Comparison of ENCODE assay signal across 36 mouse cellular contexts in the genomic region with DNA sequence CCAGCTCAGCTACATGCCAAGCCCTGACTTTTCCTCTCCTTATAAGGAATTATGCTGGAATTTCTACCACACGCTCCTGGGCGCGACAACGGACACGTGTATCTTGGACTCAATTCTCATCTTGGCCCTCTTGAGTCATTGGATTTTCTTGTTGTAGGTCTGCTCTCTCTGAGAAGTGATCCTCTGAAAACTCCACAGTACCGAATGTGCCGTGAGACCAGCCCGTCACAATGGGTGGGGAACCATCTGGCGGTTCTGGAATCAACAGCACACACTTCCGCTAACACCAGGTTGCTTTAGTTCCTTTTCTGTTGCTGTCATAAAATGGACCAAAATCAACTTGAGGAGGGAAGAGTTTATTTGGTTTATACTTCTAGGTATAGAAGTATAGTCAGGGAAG. TPM values are rescaled to one million over a fixed set of nuclear protein-coding genes. Genes with fewer than 3 reads are reported as not detected.
DNase-seq lines count a peak whose midpoint lies in the region; ATAC-seq lines count a peak whose summit lies in the region.
"Had no signal": no experiment of that assay in that cellular context is flagged by ENCODE, and none has a peak within 500 bp of the region (broad histone marks: within the 10 kb centered on the region; RNA-seq: fewer than 3 reads in every experiment).

No protein-coding gene starts in this region.

- peaks cover 13% of the 10 kb centered on the region for H3K4me1 ChIP-seq in forebrain, embryonic 16.5 days (replicated peaks; ENCODE audit: control insufficient read depth, insufficient read depth, low read length)
- H3K4me1 ChIP-seq: heart, embryonic 12.5 days; limb, embryonic 13.5 days; lung, embryonic 15.5 days had no signal

- no peak overlapping the region for H3K4me2 ChIP-seq in forebrain, embryonic 16.5 days (ENCODE audit: low read length)
- H3K4me2 ChIP-seq: embryonic facial prominence, embryonic 13.5 days; heart, embryonic 12.5 days; hindbrain, embryonic 13.5 days; limb, embryonic 13.5 days; liver, embryonic 11.5 days; lung, embryonic 15.5 days; midbrain, embryonic 15.5 days; neural tube, embryonic 15.5 days had no signal

- peak; percentile 46 for DNase-seq in layer of hippocampus, adult 11-12 months (ENCODE audit: low spot score)
- DNase-seq in layer of hippocampus, postnatal 10 days (ENCODE audit: low spot score in 2 of 2): no peak
- DNase-seq in right cerebral cortex, postnatal 25 days: peak; percentile 38
- no peak for DNase-seq in right cerebral cortex, postnatal 4 days
- peak; percentile 41 to 46 for DNase-seq in layer of hippocampus, postnatal 36 days
- DNase-seq: adrenal gland, postnatal 10 days; cerebellum, adult 11 months; cerebellum, adult 9-10 months; cerebellum, postnatal 36 days; embryo, embryonic 11 days; forebrain, postnatal 0 days; gastrocnemius, adult 2 months; gastrocnemius, postnatal 36 days; heart, adult 18-20 months; heart, postnatal 4 days; kidney, adult 9 months; kidney, postnatal 10 days; retina, postnatal 1 day; thymus, adult 18-20 months; thymus, postnatal 36 days had no signal

- no peaks in the 10 kb centered on the region for H3K36me3 ChIP-seq in forebrain, embryonic 16.5 days (ENCODE audit: control insufficient read depth, insufficient read depth)
- H3K36me3 ChIP-seq: embryonic facial prominence, embryonic 13.5 days; heart, embryonic 12.5 days; hindbrain, embryonic 13.5 days; limb, embryonic 13.5 days; lung, embryonic 15.5 days; midbrain, embryonic 10.5 days; midbrain, embryonic 15.5 days; neural tube, embryonic 15.5 days had no signal

- H3K4me3 ChIP-seq in forebrain, embryonic 16.5 days (replicated peaks; ENCODE audit: low read length): no peak overlapping the region
- H3K4me3 ChIP-seq: embryonic facial prominence, embryonic 13.5 days; erythroblast, embryonic 14.5 days; gastrocnemius, adult 2 months; heart, embryonic 12.5 days; hindbrain, embryonic 13.5 days; limb, embryonic 13.5 days; lung, embryonic 15.5 days; midbrain, embryonic 10.5 days; midbrain, embryonic 15.5 days; neural tube, embryonic 15.5 days had no signal

- no peak overlapping the region for H3K9ac ChIP-seq in forebrain, embryonic 16.5 days (replicated peaks; ENCODE audit: low read depth, low read length)
- H3K9ac ChIP-seq: embryonic facial prominence, embryonic 13.5 days; forebrain, postnatal 0 days; heart, embryonic 12.5 days; hindbrain, embryonic 13.5 days; limb, embryonic 13.5 days; lung, embryonic 15.5 days; midbrain, embryonic 15.5 days; neural tube, embryonic 15.5 days had no signal

- no peak for ATAC-seq in erythroblast, adult 5-6 weeks (replicated peaks; ENCODE audit: low FRiP score, poor library complexity, severe bottlenecking)
- ATAC-seq in forebrain, embryonic 16.5 days: no peak
- ATAC-seq: forebrain, postnatal 0 days; intestine, postnatal 0 days; midbrain, embryonic 15.5 days; Patski had no signal

- H3K27ac ChIP-seq in forebrain, embryonic 16.5 days (ENCODE audit: low read length): no peak overlapping the region
- H3K27ac ChIP-seq: embryonic facial prominence, embryonic 13.5 days; gastrocnemius, adult 2 months; limb, embryonic 13.5 days; lung, embryonic 15.5 days; midbrain, embryonic 10.5 days; midbrain, embryonic 15.5 days had no signal

- WGBS in forebrain, embryonic 16.5 days: 90% methylated on average over 10 of the region's 10 CpGs

- no peaks in the 10 kb centered on the region for H3K27me3 ChIP-seq in forebrain, embryonic 16.5 days (replicated peaks; ENCODE audit: control insufficient read depth, insufficient read depth, low read length)
- H3K27me3 ChIP-seq: embryonic facial prominence, embryonic 13.5 days; heart, embryonic 12.5 days; limb, embryonic 13.5 days; lung, embryonic 15.5 days; midbrain, embryonic 15.5 days; neural tube, embryonic 15.5 days had no signal

- H3K9me3 ChIP-seq in forebrain, embryonic 16.5 days (ENCODE audit: control insufficient read depth, low read length): no peaks in the 10 kb centered on the region
- H3K9me3 ChIP-seq: embryonic facial prominence, embryonic 13.5 days; heart, embryonic 12.5 days; hindbrain, embryonic 13.5 days; limb, embryonic 13.5 days; lung, embryonic 15.5 days; midbrain, embryonic 10.5 days; midbrain, embryonic 15.5 days; neural tube, embryonic 15.5 days had no signal

RNA-seq across cellular contexts. Expression of gene Baiap2l1, which starts 52.8 kb away (rescaled TPM):
- total RNA-seq in layer of hippocampus, postnatal 10 days (2021): under 1 TPM; 0.40 to 0.96 TPM
- under 1 TPM; 0.85 to 0.88 TPM for total RNA-seq in layer of hippocampus, postnatal 36 days (2021)
- not detected in 2 replicates for total RNA-seq in erythroblast, adult 5-6 weeks (2015; ENCODE audit: low replicate concordance)
- total RNA-seq in erythroblast, adult 5-6 weeks (2017; ENCODE audit: low replicate concordance): not detected in 2 replicates
- 1.5 and 1.6 TPM in 2 replicates for polyA plus RNA-seq in forebrain, embryonic 16.5 days (2015; fragmentation: Nextera tagmentation; extraction: Ambion mirVana)
- total RNA-seq: megakaryocyte progenitor cell, adult 5-6 weeks; MEL had no signal
- polyA plus RNA-seq: erythroblast, embryonic 14.5 days had no signal

Comparison
In these comparisons a context has a peak if more than half of its experiments do, and no peak if none do; other contexts are left out.
1. DNase-seq: peak in layer of hippocampus, adult 11-12 months (single experiment), right cerebral cortex, postnatal 25 days (single experiment) and layer of hippocampus, postnatal 36 days (2 of 2); none in layer of hippocampus, postnatal 10 days (0 of 2) and right cerebral cortex, postnatal 4 days (single experiment).